Mouse (Mus musculus): ENCODE data around the gene Nos2. TPM values are rescaled to one million over a fixed set of nuclear protein-coding genes. Genes with fewer than 3 reads are reported as not detected.
"Not testable (repeated sequence)": the region's sequence is repeated elsewhere in the genome, so short reads cannot be mapped to it uniquely, and the experiment has no call there.

Nos2 gene
- total RNA-seq, 1 experiment from 2014 or later: 2.8 TPM

GRCm38 (mm10) chr11:78989206-78989605, 68.6 kb downstream of the Nos2 start:
- DNase-seq: not testable (repeated sequence)

- DNase-seq: no peak
Measured at GRCm38 (mm10) chr11:78990096-78990495, 69.5 kb downstream of the Nos2 start.

- not testable (repeated sequence) for DNase-seq
Measured at GRCm38 (mm10) chr11:78990875-78991543, 70.4 kb downstream of the Nos2 start.

GRCm38 (mm10) chr11:78999118-78999517, 78.5 kb downstream of the Nos2 start:
- DNase-seq: no peak

GRCm38 (mm10) chr11:79001871-79002270, 81.3 kb downstream of the Nos2 start:
- DNase-seq: no peak

DNA sequence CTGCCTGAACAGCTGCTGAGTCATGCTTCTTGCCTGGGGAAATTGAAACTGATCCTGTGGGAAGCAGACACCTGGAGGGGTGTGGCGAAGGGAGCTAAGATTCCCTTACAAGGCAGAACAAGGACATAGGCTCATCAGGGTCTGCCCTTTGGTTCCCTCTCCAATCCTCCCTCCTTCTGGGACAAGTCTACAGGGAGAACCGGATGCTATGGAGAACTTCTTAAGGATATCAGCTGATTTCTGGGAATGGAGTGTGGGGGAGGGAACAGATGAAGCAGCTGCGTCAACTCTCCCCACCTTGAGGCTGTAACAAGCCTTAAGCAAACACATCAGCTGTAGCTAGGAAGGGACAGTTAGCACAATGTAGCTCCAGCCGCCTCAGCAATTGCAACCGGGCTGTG, 82.0 kb downstream of the Nos2 start:
- no peak for DNase-seq

GRCm38 (mm10) chr11:79003053-79003768, 82.6 kb downstream of the Nos2 start:
- no peak for DNase-seq

GRCm38 (mm10) chr11:79003769-79004638, 83.4 kb downstream of the Nos2 start:
- no peak for DNase-seq

- DNase-seq: no peak
Measured at GRCm38 (mm10) chr11:79005578-79006394, 85.2 kb downstream of the Nos2 start.

GRCm38 (mm10) chr11:79006417-79006816, 85.8 kb downstream of the Nos2 start:
- DNase-seq: no peak

DNA sequence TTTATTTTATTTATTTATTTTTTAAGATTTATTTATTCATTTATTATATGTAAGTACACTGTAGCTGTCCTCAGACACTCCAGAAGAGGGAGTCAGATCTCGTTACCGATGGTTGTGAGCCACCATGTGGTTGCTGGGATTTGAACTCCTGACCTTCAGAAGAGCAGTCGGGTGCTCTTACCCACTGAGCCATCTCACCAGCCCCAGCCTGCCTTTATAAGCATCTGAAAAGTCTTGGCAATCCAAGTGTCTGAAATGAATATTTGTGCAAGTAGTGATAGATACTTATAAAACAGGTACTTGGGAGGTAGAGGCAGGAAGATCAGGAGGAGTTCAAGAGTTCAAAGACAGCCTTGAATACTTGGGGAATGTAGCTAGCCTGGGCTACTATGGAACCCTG, 86.8 kb downstream of the Nos2 start:
- DNase-seq: not testable (repeated sequence)

- no peak for DNase-seq
Measured at GRCm38 (mm10) chr11:79008007-79008775, 87.6 kb downstream of the Nos2 start.

GRCm38 (mm10) chr11:79008891-79009290, 88.3 kb downstream of the Nos2 start:
- no peak for DNase-seq

Other genes with a start within 250 kb of the Nos2 start
- gene Nlk, start 223.4 kb upstream of the Nos2 start, total RNA-seq (2021): 51.7 and 53.0 TPM in 2 replicates
- 34.1 and 35.6 TPM in 2 replicates for gene Ccnq, start 169.1 kb upstream of the Nos2 start, total RNA-seq (2021)
- gene Lyrm9, start 94.2 kb upstream of the Nos2 start, total RNA-seq (2021): 26.1 and 32.7 TPM in 2 replicates
- gene Lgals9, start 64.2 kb downstream of the Nos2 start, total RNA-seq (2021): 39.8 and 79.2 TPM in 2 replicates
- 10.0 and 10.8 TPM in 2 replicates for gene Ksr1, start 225.6 kb downstream of the Nos2 start, total RNA-seq (2021)

Data from adrenal gland, postnatal 14 days (tissue).